Mouse (Mus musculus): ENCODE data around the gene Araf.

DNA sequence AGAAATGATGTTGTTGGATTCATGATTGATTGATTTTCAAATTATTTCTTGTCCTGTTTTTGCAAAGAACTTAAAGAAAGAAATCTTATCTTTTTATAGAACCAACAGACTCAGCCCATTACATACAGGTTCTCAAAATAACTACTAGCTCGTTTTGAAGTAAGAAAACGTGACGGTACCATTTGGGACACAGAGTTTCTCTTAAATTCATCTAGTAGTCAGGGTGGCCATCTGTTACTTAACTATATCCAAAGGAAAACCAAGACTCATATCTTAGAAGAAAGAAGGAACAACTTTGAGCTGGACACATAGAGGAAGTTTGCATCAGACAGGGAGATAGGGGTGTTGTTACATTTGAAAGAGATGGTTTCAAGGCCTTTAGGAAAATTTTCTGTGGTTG, 49.6 kb downstream of the Araf start:
- TF ChIP-seq POLR2A (IDR thresholded peaks at IDR 0.05; ENCODE audit: borderline replicate concordance, control insufficient read depth, low read depth, low read length) = no peak
- no peak for TF ChIP-seq CTCF (IDR thresholded peaks at IDR 0.05; ENCODE audit: control insufficient read depth, insufficient read depth, low read length)
